Mouse (Mus musculus): Measurements from ENCODE around the gene Pfn3. TPM values are rescaled to one million over a fixed set of nuclear protein-coding genes. Genes with fewer than 3 reads are reported as not detected.
A peak's percentile ranks its signal among the peaks of the same experiment; 100 is the strongest.

Pfn3 gene
- polyA plus RNA-seq (2012; ENCODE audit: insufficient read depth, insufficient read length, missing spikeins) = not detected in 2 replicates

- no peak within 1 kb of the TSS for H3K4me3 ChIP-seq (ENCODE audit: insufficient read depth, low read length)
- TF ChIP-seq POLR2A (IDR thresholded peaks at IDR 0.05; ENCODE audit: borderline replicate concordance, low read depth, low read length) = no peak
- no peak for TF ChIP-seq CTCF (IDR thresholded peaks at IDR 0.05; ENCODE audit: low read depth, low read length)
Measured at GRCm38 (mm10) chr13:55414743-55415380, at the start of gene Pfn3. TSS of gene Pfn3 (minus strand) at chr13:55415232.

DNA sequence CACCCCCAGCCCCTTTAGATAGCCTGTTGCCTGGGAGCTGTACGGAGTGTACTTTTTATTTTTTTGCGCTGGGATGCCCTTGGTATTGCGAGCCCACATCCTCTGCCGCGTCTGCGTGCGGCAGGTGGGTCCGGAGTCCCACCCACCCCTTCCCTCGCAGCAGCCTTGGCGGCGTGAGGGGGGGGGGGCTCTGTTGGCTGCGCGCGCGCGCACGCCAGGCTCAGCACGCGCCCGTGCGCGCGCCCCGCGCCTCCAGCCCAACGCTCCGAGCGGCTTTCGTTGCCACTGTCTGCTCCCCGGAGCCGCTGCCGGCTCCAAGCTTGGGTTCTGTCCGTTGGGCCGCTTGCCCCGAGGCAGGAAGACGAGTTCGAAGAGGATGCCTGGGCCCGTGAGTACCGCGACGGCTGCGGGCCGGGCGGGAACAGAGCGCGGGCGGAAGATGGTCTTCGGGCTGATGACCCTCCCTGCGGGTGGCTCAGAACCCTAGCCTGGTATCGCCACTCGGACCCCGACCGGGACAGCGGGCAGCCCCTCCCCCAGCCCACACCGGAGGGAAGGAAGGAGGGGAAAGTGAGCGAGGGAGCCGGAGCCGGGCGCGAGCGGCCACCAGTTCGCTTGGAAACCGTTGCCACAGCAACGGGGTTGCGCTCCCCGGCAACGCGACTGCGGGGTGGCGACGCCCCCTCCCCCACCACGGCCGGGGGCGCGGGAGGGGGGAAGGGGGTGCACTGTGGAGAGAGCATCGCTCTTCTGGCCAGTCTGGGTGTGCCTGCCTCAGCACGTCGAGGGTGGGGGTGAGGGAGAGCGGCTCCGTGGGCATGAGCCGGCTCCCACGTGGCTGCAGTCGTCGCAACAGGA is 49.2 kb upstream of the Pfn3 start, which contains the start of gene Prr7:
TSS of gene Prr7 (plus strand) at position 241 of the 858 bp plus-strand sequence.
- no peak for TF ChIP-seq POLR2A (IDR thresholded peaks at IDR 0.05; ENCODE audit: borderline replicate concordance, low read depth, low read length)
- TF ChIP-seq CTCF (IDR thresholded peaks at IDR 0.05; ENCODE audit: low read depth, low read length) = no peak
- H3K27ac ChIP-seq (ENCODE audit: insufficient read depth, low read depth, low read length) = no peak within 1 kb of the TSS
- peak within 1 kb of the TSS; percentile 49 for H3K4me3 ChIP-seq (ENCODE audit: insufficient read depth, low read length)
- H3K4me1 ChIP-seq (ENCODE audit: control insufficient read depth, insufficient read depth, low read length) = peaks cover 5% of the 10 kb centered on the region; the same call in 1 of the 2 replicates

More at GRCm38 (mm10) chr13:55414743-55415380, at the start of gene Pfn3:
- Histone ChIP-seq H3K27ac (ENCODE audit: insufficient read depth, low read depth, low read length) (no peak within 1 kb of the TSS), H3K4me1 (ENCODE audit: control insufficient read depth, insufficient read depth, low read length) (peaks cover 6% of the 10 kb centered on the region; the same call in 1 of the 2 replicates)

DNA sequence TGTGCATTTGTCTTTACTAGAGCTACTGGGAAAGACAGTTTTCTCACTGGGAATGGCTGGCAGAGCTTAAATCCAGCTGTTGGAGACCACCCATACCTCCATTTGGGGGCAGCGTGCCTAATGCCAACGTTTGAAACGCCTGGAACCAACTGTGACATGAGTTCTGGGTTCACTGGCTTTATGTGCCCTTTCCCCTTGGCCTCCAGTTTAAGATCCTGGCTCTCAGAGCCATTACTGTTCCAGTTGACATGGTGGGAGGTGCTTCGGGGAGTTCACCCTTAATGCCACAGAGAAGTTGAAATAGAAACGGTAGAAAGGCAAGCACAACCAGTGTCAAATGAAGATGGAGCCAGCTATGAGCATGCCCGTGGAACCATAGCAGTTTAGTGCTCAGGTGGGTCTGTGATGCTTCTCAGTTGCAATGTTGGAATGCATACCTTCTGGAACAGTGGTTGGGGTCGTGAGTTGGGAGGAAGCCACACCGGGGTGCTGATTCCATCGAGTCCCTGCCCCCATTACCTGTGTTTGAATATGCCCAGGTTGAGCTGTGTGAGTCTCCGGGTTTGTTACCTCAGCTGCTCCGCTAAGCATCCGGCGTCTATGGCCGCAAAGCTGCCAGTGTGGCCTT is 48.5 kb upstream of the Pfn3 start:
- Histone ChIP-seq H3K4me3 (ENCODE audit: insufficient read depth, low read length) (peak overlapping the region; percentile 49; the same call in 1 of the 2 replicates), H3K4me1 (ENCODE audit: control insufficient read depth, insufficient read depth, low read length) (peaks cover 5% of the 10 kb centered on the region; the same call in 1 of the 2 replicates), H3K27ac (ENCODE audit: insufficient read depth, low read depth, low read length) (no peak overlapping the region)
- TF ChIP-seq POLR2A (IDR thresholded peaks at IDR 0.05; ENCODE audit: borderline replicate concordance, low read depth, low read length) (no peak), CTCF (IDR thresholded peaks at IDR 0.05; ENCODE audit: low read depth, low read length) (no peak)

- no peak for TF ChIP-seq POLR2A (IDR thresholded peaks at IDR 0.05; ENCODE audit: borderline replicate concordance, low read depth, low read length)
- no peak for TF ChIP-seq CTCF (IDR thresholded peaks at IDR 0.05; ENCODE audit: low read depth, low read length)
- Histone ChIP-seq H3K4me1 (ENCODE audit: control insufficient read depth, insufficient read depth, low read length) (peaks cover 5% of the 10 kb centered on the region; the same call in 1 of the 2 replicates), H3K27ac (ENCODE audit: insufficient read depth, low read depth, low read length) (no peak overlapping the region), H3K4me3 (ENCODE audit: insufficient read depth, low read length) (no peak overlapping the region)
Measured at GRCm38 (mm10) chr13:55462965-55463364, 47.9 kb upstream of the Pfn3 start.

DNA sequence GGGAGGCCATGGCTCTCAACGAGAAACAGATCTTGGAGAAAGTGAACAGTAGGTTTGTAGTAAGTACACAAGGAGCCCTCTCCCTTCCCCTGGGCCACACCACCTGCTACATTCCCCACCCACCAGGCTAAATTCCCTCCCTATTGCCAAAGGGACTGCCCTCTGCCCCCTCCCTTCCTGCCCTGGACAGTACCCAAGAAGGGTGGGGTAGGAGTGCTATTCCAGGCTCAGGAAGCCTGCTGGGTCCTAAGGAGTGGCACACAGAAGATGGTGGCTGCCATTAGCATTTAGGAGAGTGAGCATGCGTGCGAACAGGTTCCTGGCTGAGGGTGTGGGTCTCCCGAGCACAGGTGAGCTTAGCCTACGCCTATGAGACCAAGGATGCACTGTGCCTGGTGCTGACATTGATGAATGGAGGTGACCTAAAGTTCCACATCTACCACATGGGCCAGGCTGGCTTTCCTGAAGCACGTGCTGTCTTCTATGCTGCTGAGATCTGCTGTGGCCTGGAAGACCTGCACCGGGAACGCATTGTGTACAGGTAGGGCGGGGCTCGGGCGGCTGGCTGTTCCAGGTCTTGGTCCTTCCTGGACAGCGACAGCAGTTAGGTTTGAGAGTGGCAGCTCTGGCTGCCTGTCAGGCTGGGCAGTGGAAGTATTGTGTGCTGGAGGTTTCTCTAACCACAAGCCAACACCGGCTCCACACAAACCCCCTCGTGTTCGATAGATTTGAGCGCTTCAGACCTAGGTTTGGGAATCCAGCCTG is 36.9 kb upstream of the Pfn3 start:
- Histone ChIP-seq H3K4me3 (ENCODE audit: insufficient read depth, low read length) (no peak overlapping the region), H3K27ac (ENCODE audit: insufficient read depth, low read depth, low read length) (no peak overlapping the region), H3K4me1 (ENCODE audit: control insufficient read depth, insufficient read depth, low read length) (peaks cover 7% of the 10 kb centered on the region)
- no peak for TF ChIP-seq POLR2A (IDR thresholded peaks at IDR 0.05; ENCODE audit: borderline replicate concordance, low read depth, low read length)
- no peak for TF ChIP-seq CTCF (IDR thresholded peaks at IDR 0.05; ENCODE audit: low read depth, low read length)

DNA sequence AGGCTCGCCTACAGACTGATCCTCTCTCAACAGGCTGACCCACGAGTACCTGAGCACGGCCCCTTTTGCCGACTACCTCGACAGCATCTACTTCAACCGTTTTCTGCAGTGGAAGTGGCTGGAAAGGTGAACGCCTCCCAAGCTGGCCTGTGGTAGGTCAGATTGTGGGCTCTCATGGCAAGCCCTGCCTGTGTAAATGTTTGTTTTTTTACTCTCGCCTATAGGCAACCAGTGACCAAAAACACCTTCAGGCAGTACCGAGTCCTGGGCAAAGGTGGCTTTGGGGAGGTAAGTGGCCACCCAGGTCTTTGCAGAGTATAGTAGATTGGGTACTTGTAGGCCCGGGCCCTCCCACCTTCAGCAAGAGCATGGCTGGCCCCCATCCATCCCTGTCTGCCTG is 36.3 kb upstream of the Pfn3 start:
- Histone ChIP-seq H3K27ac (ENCODE audit: insufficient read depth, low read depth, low read length) (no peak overlapping the region), H3K4me1 (ENCODE audit: control insufficient read depth, insufficient read depth, low read length) (peaks cover 14% of the 10 kb centered on the region), H3K4me3 (ENCODE audit: insufficient read depth, low read length) (no peak overlapping the region)
- TF ChIP-seq POLR2A (IDR thresholded peaks at IDR 0.05; ENCODE audit: borderline replicate concordance, low read depth, low read length) = no peak
- TF ChIP-seq CTCF (IDR thresholded peaks at IDR 0.05; ENCODE audit: low read depth, low read length) = no peak

DNA sequence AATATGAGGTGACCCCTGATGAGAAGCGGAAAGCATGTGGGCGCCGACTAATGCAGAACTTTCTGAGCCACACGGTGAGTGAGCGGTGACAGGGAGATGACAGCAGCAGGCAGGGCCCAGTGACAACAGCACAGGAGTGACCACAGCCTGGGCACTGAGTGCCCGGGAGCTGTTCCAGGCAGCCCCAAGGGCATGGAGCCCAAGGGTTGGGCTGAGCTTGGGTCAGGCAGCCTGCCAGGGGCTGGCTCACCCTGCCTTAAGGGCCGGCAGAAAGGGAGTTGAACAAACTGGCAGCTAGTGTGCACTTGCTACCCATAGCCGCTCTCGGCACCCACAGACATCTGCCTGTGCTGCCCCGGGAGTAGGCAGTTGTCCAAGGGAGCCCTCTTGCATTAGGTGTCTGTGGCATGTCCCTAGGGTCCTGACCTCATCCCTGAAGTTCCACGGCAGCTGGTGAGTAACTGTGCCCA is 35.5 kb upstream of the Pfn3 start:
- no peak for TF ChIP-seq POLR2A (IDR thresholded peaks at IDR 0.05; ENCODE audit: borderline replicate concordance, low read depth, low read length)
- TF ChIP-seq CTCF (IDR thresholded peaks at IDR 0.05; ENCODE audit: low read depth, low read length) = no peak
- H3K4me1 ChIP-seq (ENCODE audit: control insufficient read depth, insufficient read depth, low read length) = peaks cover 15% of the 10 kb centered on the region
- no peak overlapping the region for H3K4me3 ChIP-seq (ENCODE audit: insufficient read depth, low read length)
- no peak overlapping the region for H3K27ac ChIP-seq (ENCODE audit: insufficient read depth, low read depth, low read length)

- H3K4me1 ChIP-seq (ENCODE audit: control insufficient read depth, insufficient read depth, low read length) = peaks cover 15% of the 10 kb centered on the region
- no peak overlapping the region for H3K27ac ChIP-seq (ENCODE audit: insufficient read depth, low read depth, low read length)
- H3K4me3 ChIP-seq (ENCODE audit: insufficient read depth, low read length) = no peak overlapping the region
Measured at GRCm38 (mm10) chr13:55449679-55450441, 34.8 kb upstream of the Pfn3 start.

More at GRCm38 (mm10) chr13:55449679-55450441, 34.8 kb upstream of the Pfn3 start:
- TF ChIP-seq POLR2A (IDR thresholded peaks at IDR 0.05; ENCODE audit: borderline replicate concordance, low read depth, low read length) = no peak
- no peak for TF ChIP-seq CTCF (IDR thresholded peaks at IDR 0.05; ENCODE audit: low read depth, low read length)

Data from bone marrow macrophage, adult 2 months (primary cell).